Mouse (Mus musculus) mouse embryonic stem cell (cell line): ENCODE results near the gene Gstp1.
"Not testable (repeated sequence)": the region's sequence is repeated elsewhere in the genome, so short reads cannot be mapped to it uniquely, and the experiment has no call there.

ENCODE experiments used
- in situ Hi-C, 2 experiments: fragments of 300-500 bp; cut with MboI; formaldehyde crosslinking; loops; 1 replicate in 1 of 2; 3 replicates in 1 of 2; pipeline ENCODE4 v1.14.3; 2019 to 2020; ENCODE audit warnings: low sequenced_read_pairs in 2 of 2, low pct_unique_long_range_greater_than_20kb in 1 of 2, mixed read lengths in 1 of 2; ENCODE audit not compliant: unreplicated experiment in 1 of 2

Gstp1 gene

GRCm38 (mm10) chr19:4046866-4047254, 9.1 kb upstream of the Gstp1 start:
- in situ Hi-C loops: loop anchor here in 1 of 2 experiments (5.0 kb wide), 1 partner anchor 35 kb away; the partner anchor contains the start of gene Ndufv1

- in situ Hi-C loops: loop anchor here in 1 of 2 experiments (5.0 kb wide), 1 partner anchor 34 kb away; the partner anchor contains the start of gene Ndufv1
These were observed 8.4 kb upstream of the Gstp1 start, which contains the start of gene Gstp2 for GRCm38 (mm10) chr19:4045966-4046865. TSS of gene Gstp2 (minus strand) at chr19:4046023.

- in situ Hi-C loops: not testable (repeated sequence)
These were observed 6.3 kb upstream of the Gstp1 start for GRCm38 (mm10) chr19:4044109-4044508.

- in situ Hi-C loops: no loop called here
These were observed 4.3 kb upstream of the Gstp1 start for GRCm38 (mm10) chr19:4042124-4042523.

- in situ Hi-C loops: not testable (repeated sequence)
These were observed 3.7 kb upstream of the Gstp1 start for GRCm38 (mm10) chr19:4041500-4041899.

GRCm38 (mm10) chr19:4040941-4041340, 3.2 kb upstream of the Gstp1 start:
- in situ Hi-C loops: not testable (repeated sequence)

GRCm38 (mm10) chr19:4037154-4037787, 514 bp downstream of the Gstp1 start:
- in situ Hi-C loops: not testable (repeated sequence)

- in situ Hi-C loops: no loop called here
These were observed 1.3 kb downstream of the Gstp1 start for GRCm38 (mm10) chr19:4036327-4037045.

GRCm38 (mm10) chr19:4033742-4034141, 4.0 kb downstream of the Gstp1 start:
- in situ Hi-C loops: no loop called here

GRCm38 (mm10) chr19:4033298-4033697, 4.5 kb downstream of the Gstp1 start:
- in situ Hi-C loops: no loop called here

- in situ Hi-C loops: no loop called here
These were observed 5.1 kb downstream of the Gstp1 start for GRCm38 (mm10) chr19:4032668-4033067.

GRCm38 (mm10) chr19:4027576-4027975, 10.2 kb downstream of the Gstp1 start:
- in situ Hi-C loops: no loop called here

- in situ Hi-C loops: no loop called here
These were observed 14.6 kb downstream of the Gstp1 start for GRCm38 (mm10) chr19:4023185-4023584.

- in situ Hi-C loops: no loop called here
These were observed 18.8 kb downstream of the Gstp1 start for GRCm38 (mm10) chr19:4018743-4019583.

- in situ Hi-C loops: no loop called here
These were observed 19.7 kb downstream of the Gstp1 start for GRCm38 (mm10) chr19:4017921-4018587.

- in situ Hi-C loops: no loop called here
These were observed 22.1 kb downstream of the Gstp1 start for GRCm38 (mm10) chr19:4015635-4016034.

GRCm38 (mm10) chr19:4014802-4015201, 23.0 kb downstream of the Gstp1 start:
- in situ Hi-C loops: loop anchor here in 1 of 2 experiments (5.0 kb wide), 1 partner anchor 32 kb away; the partner anchor contains the start of gene Gstp2
